Mouse (Mus musculus) hindbrain, embryonic 10.5 days (tissue): ENCODE results near the gene Med13l. TPM values are rescaled to one million over a fixed set of nuclear protein-coding genes. Genes with fewer than 3 reads are reported as not detected.

Experiments used
- DNase-seq: peaks from one replicate; pipeline ENCODE4 v3.0.0-alpha.2; 2017; ENCODE audit warnings: low spot score
- H3K27ac ChIP-seq: fragments of 300-500 bp; sonication (generic); 2 replicates; pipeline ENCODE4 v1.5.1; 2016; ENCODE audit warnings: mild to moderate bottlenecking, moderate library complexity
- H3K27me3 ChIP-seq: fragments of 300-500 bp; sonication (generic); 2 replicates; pipeline ENCODE4 v1.6.1; 2016; ENCODE audit warnings: mild to moderate bottlenecking; ENCODE audit not compliant: poor library complexity, insufficient read depth, severe bottlenecking
- H3K36me3 ChIP-seq: fragments of 300-500 bp; sonication (generic); 2 replicates; pipeline ENCODE4 v1.6.1; 2016; ENCODE audit warnings: mild to moderate bottlenecking, moderate library complexity
- H3K4me1 ChIP-seq: fragments of 300-500 bp; sonication (generic); replicated peaks from 2 replicates; pipeline ENCODE4 v1.6.1; 2016; ENCODE audit warnings: mild to moderate bottlenecking
- H3K4me3 ChIP-seq: fragments of 300-500 bp; sonication (generic); 2 replicates; pipeline ENCODE4 v1.5.1; 2016; ENCODE audit warnings: mild to moderate bottlenecking, moderate library complexity
- H3K9me3 ChIP-seq: fragments of 300-500 bp; sonication (generic); 2 replicates; pipeline ENCODE4 v1.6.1; 2016; ENCODE audit warnings: mild to moderate bottlenecking, moderate library complexity
- WGBS: fragments of 180-500 bp; shearing (Covaris S2); methylation state at CpG from one replicate; pipeline ENCODE4 v1.1.7; 2016; 5-methylcytosine and 5-hydroxymethylcytosine counted together
- polyA plus RNA-seq: library from polyadenylated mRNA; unstranded; fragments of >200 nt; fragmentation: Nextera tagmentation; extraction: Ambion mirVana; gene quantifications from 2 replicates; pipeline ENCODE4 v1.2.1, GENCODE M21; 2016

The Med13l gene
- polyA plus RNA-seq = 10.3 and 11.0 TPM in 2 replicates

DNA sequence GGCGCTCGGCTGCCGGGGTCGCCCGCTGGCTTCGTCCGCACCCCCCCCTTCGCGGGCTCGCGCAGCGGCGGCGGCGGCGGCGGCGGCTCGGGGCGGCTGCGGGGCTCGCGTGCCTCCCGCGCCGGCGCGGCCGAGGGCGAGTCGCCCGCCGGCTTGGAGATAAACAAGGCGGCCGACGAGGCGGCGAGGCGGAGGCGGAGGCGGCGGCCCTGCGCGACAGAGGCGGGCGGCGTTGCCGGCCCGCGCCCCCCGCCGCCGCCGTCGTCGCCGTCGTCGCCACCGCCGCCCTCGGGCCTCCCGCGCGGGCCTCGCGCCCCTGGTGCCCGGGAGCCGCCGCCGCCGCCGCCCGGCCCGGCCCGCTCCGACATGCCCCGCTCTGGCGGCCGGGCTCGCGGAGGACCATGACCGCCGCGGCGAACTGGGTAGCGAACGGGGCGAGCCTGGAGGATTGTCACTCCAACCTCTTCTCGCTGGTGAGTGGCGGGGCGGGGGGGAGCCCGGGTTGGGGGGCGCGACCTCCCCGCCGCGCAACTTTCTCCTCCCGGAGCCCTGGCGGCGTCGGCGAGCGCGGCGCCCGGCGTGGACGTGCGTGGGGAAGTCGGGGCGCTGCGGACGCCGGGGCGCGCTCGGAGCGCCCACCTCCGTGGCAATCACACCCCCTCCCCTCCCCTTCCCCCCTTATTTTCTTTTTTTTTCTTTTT lies at the start of gene Med13l:
TSS of gene Med13l (plus strand) at position 295 of the 701 bp plus-strand sequence.
- Histone ChIP-seq H3K4me3 (peak within 1 kb of the TSS; percentile 86), H3K4me1 (peaks cover 60% of the 10 kb centered on the region), H3K9me3 (no peaks in the 10 kb centered on the region), H3K36me3 (no peaks in the 10 kb centered on the region), H3K27ac (peak within 1 kb of the TSS; percentile 98), H3K27me3 (peaks cover 7% of the 10 kb centered on the region; the same call in 1 of the 2 replicates)
- peak; percentile 73 for DNase-seq
- WGBS = 1% methylated on average over 104 of the region's 120 CpGs

DNA sequence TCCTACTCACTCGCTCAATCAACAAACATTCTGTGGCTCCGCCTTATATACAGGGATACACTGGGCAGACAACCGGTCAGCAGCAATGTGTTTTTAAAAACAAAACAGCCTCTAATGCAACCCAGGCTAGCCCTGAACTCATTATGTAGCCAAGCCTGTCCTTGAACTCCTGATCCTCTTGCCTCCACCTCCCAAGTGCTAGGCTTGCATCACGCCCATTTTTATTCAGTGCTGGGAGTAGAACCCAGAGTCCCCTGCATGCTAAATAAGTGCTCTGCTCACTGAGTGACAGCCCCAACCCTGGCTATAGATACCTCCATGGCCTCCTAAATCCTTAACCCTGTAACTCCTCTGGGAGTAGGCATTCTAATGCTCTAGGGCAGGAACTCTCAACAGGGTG lies 49.5 kb upstream of the Med13l start:
- DNase-seq = no peak
- peaks cover 38% of the 10 kb centered on the region for H3K4me1 ChIP-seq
- 76% methylated on average over 4 of the region's 4 CpGs for WGBS
- H3K36me3 ChIP-seq = no peaks in the 10 kb centered on the region
- no peaks in the 10 kb centered on the region for H3K9me3 ChIP-seq
- H3K27ac ChIP-seq = no peak overlapping the region
- H3K27me3 ChIP-seq = peaks cover 47% of the 10 kb centered on the region
- no peak overlapping the region for H3K4me3 ChIP-seq

DNA sequence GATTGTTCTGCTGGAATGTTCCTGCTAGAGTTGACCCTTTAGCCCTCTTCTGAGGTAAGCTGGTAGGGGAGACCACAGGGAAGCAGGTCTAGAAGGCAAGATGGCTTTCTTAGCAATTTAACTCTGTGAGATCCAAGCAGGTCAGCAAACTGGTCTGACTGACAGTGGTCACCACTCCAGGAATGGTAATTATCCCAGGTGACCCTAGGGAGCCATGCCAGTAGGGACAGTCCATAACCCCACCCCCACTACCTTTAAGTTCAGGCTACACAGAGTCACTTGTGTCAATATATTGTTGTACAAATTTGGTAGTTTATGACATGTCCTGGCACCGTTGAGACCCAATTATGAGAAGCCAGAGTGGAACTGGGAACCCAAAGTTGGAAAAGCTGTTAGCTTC lies 47.5 kb upstream of the Med13l start:
- Histone ChIP-seq H3K27me3 (peaks cover 67% of the 10 kb centered on the region), H3K36me3 (no peaks in the 10 kb centered on the region), H3K9me3 (no peaks in the 10 kb centered on the region), H3K27ac (no peak overlapping the region), H3K4me3 (no peak overlapping the region), H3K4me1 (peaks cover 51% of the 10 kb centered on the region)
- DNase-seq = no peak
- WGBS = 70% methylated on average over 1 of the region's 1 CpGs

GRCm38 (mm10) chr5:118513629-118514526 lies 46.6 kb upstream of the Med13l start:
- Histone ChIP-seq H3K36me3 (no peaks in the 10 kb centered on the region), H3K27me3 (peaks cover 74% of the 10 kb centered on the region), H3K4me3 (peak overlapping the region; percentile 49), H3K4me1 (peaks cover 59% of the 10 kb centered on the region), H3K9me3 (no peaks in the 10 kb centered on the region), H3K27ac (peak overlapping the region; percentile 62)
- 7% methylated on average over 43 of the region's 43 CpGs for WGBS
- DNase-seq = peak; percentile 51

- WGBS = 16% methylated on average over 9 of the region's 9 CpGs
- H3K27ac ChIP-seq = 0 out of 2 replicates have a peak overlapping the region, but pooled peaks have one; percentile 45
- no peaks in the 10 kb centered on the region for H3K36me3 ChIP-seq
- no peaks in the 10 kb centered on the region for H3K9me3 ChIP-seq
- peaks cover 61% of the 10 kb centered on the region for H3K4me1 ChIP-seq
- peak overlapping the region; percentile 49 for H3K4me3 ChIP-seq
- H3K27me3 ChIP-seq = peaks cover 73% of the 10 kb centered on the region
- no peak for DNase-seq
Measured at GRCm38 (mm10) chr5:118514527-118514831, 46.0 kb upstream of the Med13l start.

GRCm38 (mm10) chr5:118514842-118515241 lies 45.6 kb upstream of the Med13l start:
- Histone ChIP-seq H3K36me3 (no peaks in the 10 kb centered on the region), H3K27ac (no peak overlapping the region), H3K4me3 (peak overlapping the region; percentile 49; the same call in 1 of the 2 replicates), H3K9me3 (no peaks in the 10 kb centered on the region), H3K27me3 (peaks cover 69% of the 10 kb centered on the region), H3K4me1 (peaks cover 61% of the 10 kb centered on the region)
- DNase-seq = no peak
- WGBS = 46% methylated on average over 5 of the region's 5 CpGs

DNA sequence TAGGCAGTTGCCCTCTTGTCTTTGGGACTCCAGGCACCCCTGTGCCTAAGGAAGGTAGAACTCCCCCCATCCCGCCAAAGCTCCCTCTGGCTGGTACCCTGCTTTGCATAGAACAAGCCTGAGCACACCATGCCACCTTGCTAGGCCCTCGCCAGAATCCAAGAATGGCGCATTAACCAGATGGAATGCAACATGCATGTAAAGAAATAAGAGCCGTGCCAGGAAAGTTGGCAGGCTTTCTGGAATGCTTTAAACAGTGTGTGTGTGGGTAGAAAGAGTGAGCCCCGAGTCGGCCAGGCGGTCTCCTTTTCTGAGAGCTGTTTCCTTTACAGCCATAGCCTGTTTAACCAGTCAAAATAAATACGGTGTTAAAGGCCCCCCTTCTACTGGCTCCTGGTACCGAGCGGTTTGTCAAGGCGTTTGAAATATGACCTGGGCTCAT lies 45.2 kb upstream of the Med13l start:
- 18% methylated on average over 11 of the region's 11 CpGs for WGBS
- no peak for DNase-seq
- Histone ChIP-seq H3K4me1 (peaks cover 61% of the 10 kb centered on the region), H3K9me3 (no peaks in the 10 kb centered on the region), H3K27ac (no peak overlapping the region), H3K4me3 (no peak overlapping the region), H3K36me3 (no peaks in the 10 kb centered on the region), H3K27me3 (peaks cover 68% of the 10 kb centered on the region)

DNA sequence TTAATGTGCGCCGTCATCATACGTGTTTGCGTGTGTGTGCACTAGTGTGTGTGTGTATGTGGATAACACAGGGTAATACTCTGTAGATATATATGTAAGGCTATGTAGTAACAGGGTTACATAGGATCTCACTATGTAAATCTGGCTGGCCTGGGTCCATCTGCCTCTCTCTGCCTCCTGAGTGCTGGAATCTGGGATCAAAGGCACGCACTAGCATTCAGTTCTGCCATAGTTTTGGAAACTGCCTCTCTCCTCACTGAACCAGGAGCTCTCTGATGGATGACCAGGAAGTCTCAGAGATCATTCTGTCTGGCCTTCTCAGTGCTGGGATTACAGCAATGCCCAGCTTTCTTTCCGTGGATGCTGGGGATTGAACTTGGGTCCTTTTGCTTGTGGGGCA lies 44.4 kb upstream of the Med13l start:
- no peak for DNase-seq
- no peaks in the 10 kb centered on the region for H3K36me3 ChIP-seq
- peaks cover 68% of the 10 kb centered on the region for H3K27me3 ChIP-seq
- no peaks in the 10 kb centered on the region for H3K9me3 ChIP-seq
- peaks cover 60% of the 10 kb centered on the region for H3K4me1 ChIP-seq
- 78% methylated on average over 6 of the region's 6 CpGs for WGBS
- H3K27ac ChIP-seq = no peak overlapping the region
- no peak overlapping the region for H3K4me3 ChIP-seq

GRCm38 (mm10) chr5:118516470-118516869 lies 44.0 kb upstream of the Med13l start:
- Histone ChIP-seq H3K9me3 (no peaks in the 10 kb centered on the region), H3K27ac (no peak overlapping the region), H3K36me3 (no peaks in the 10 kb centered on the region), H3K4me3 (no peak overlapping the region), H3K4me1 (peaks cover 56% of the 10 kb centered on the region), H3K27me3 (peaks cover 70% of the 10 kb centered on the region)
- no peak for DNase-seq
- WGBS = 39% methylated on average over 6 of the region's 6 CpGs

GRCm38 (mm10) chr5:118520457-118520856 lies 40.0 kb upstream of the Med13l start:
- Histone ChIP-seq H3K27ac (no peak overlapping the region), H3K4me3 (no peak overlapping the region), H3K4me1 (peaks cover 28% of the 10 kb centered on the region), H3K36me3 (no peaks in the 10 kb centered on the region), H3K27me3 (peaks cover 47% of the 10 kb centered on the region), H3K9me3 (no peaks in the 10 kb centered on the region)
- 76% methylated on average over 3 of the region's 3 CpGs for WGBS
- DNase-seq = no peak

DNA sequence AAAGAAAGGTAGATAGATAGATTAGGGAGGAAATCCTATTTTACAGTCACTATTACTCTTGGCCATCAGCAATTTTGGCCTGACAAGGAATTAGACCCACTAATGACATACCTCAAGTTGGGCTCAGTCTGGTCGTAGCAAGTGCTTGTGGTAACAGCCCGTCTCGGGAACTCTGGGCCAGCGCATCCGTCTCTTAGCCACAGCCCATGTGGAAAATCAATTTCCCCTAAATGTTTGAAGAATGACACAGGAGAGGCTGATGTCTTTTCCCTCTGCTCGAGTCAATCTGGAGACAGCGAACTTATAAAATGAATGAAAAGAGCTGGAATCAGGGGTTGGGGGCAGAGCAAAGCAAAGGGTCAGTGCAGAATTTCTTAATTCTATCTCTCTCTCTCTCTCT lies 36.1 kb upstream of the Med13l start:
- Histone ChIP-seq H3K4me1 (peaks cover 16% of the 10 kb centered on the region), H3K4me3 (no peak overlapping the region), H3K27ac (no peak overlapping the region), H3K36me3 (no peaks in the 10 kb centered on the region), H3K9me3 (no peaks in the 10 kb centered on the region), H3K27me3 (peaks cover 25% of the 10 kb centered on the region)
- 80% methylated on average over 7 of the region's 7 CpGs for WGBS
- no peak for DNase-seq

DNA sequence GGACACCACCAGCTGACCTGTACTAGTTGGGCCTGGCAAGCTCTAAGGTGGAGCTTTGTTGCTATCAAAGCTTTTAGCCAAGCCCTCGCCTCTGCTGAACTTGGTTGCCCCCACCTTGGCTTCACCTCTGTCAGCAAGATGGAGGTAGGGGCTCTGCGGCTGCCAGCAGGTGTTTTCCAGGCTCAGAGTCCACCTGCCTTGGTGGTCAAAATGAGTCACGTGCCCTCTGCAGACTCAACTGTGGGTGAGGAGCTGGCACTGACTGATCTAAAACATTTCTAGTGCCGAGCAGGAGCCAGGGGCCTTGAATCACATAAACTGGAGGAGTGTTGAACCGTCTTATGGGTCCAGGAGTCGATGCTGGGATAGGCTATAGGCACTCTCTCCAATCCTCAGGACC lies 34.8 kb upstream of the Med13l start:
- Histone ChIP-seq H3K4me3 (no peak overlapping the region), H3K27me3 (peaks cover 25% of the 10 kb centered on the region), H3K27ac (no peak overlapping the region), H3K9me3 (no peaks in the 10 kb centered on the region), H3K4me1 (peaks cover 19% of the 10 kb centered on the region), H3K36me3 (no peaks in the 10 kb centered on the region)
- no peak for DNase-seq
- 80% methylated on average over 6 of the region's 6 CpGs for WGBS

GRCm38 (mm10) chr5:118526504-118526903 lies 34.0 kb upstream of the Med13l start:
- Histone ChIP-seq H3K27ac (no peak overlapping the region), H3K9me3 (no peaks in the 10 kb centered on the region), H3K4me3 (no peak overlapping the region), H3K27me3 (peaks cover 23% of the 10 kb centered on the region), H3K36me3 (no peaks in the 10 kb centered on the region), H3K4me1 (peaks cover 19% of the 10 kb centered on the region)
- WGBS = 82% methylated on average over 13 of the region's 13 CpGs
- no peak for DNase-seq
